Mouse (Mus musculus) urinary bladder, postnatal 4 days (tissue): ENCODE results near the gene Ccne1.
A peak's percentile ranks its signal among the peaks of the same experiment; 100 is the strongest.

Source experiments
- DNase-seq, 2 experiments: peaks; one replicate each; pipeline ENCODE4 v3.0.0; 2021 to 2022; ENCODE audit warnings: low spot score in 2 of 2

The Ccne1 gene

GRCm38 (mm10) chr7:38094353-38094752 lies 13.0 kb downstream of the Ccne1 start:
- DNase-seq, result no peak

DNA sequence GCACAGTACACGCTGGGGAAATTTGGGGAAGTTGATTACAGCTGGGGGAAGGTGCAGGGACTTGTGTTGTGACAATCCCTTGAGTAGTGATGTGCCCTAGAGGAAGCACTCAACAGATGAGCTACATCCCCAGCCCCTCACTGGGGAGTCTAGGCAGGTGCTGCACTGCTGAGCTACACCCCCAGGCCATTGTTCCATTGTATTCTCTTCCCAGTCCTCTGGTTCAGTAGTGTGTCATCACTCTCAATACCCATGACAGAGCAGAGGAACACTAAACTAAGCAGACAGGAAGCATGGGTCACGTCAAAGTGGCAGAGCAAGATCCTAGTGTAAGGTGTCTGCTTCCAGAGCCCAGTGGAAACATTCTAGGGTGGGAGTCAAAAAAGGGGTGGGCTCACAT lies 14.2 kb downstream of the Ccne1 start:
- DNase-seq, result no peak

DNA sequence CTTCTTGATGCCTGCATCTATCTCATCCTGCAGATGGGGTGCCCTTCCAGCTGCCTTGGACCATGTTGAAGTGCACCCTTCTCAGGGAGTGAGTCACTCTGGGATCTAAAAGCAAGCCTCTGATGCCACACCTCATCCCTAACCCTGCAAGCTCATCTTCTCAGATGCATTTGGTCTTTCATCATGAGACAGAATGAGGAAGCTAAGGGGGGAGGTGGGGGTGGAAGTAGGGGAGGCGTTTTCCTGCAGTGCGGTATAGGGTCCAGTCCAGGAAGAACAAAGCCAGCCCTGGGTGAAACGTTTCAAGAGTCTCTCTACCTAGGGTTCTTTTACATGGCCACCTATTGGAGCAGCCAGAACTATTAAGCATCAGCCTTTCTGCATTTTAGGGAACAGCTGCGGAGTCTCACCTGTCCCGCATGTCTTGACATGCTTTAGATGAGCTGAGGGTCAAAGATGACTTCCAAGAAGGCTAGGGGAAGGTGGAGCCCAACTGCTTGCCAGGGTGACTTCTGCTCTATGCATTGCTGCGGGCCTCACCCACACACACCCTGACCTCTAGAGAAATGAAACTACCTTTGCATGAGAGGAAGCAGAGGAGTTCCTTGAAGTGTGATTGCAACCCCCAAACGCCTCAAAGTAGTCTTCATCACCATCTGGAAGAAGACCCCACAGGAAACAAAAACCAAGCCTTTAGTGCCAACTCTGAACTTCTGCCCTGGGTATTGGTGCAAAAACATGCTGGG lies 17.2 kb downstream of the Ccne1 start:
- DNase-seq, result no peak

DNA sequence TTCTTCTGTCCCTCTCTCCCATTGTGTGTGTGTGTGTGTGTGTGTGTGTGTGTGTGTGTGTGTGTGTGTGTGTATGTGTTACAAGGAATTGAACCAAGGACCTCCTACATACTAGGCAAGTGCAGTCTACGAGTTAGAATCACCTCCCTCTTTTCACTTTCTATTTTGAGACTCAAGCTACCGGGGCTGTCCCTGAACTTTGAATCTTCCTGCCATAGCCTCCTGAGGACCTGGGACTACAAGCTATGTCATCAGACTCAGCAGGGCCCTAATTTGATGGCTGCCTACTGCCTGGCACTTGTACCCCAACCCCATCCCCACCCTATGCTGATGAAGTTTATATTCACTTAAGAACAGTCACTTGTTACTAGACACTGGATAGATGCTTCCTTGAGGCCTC lies 18.9 kb downstream of the Ccne1 start:
- no peak for DNase-seq

DNA sequence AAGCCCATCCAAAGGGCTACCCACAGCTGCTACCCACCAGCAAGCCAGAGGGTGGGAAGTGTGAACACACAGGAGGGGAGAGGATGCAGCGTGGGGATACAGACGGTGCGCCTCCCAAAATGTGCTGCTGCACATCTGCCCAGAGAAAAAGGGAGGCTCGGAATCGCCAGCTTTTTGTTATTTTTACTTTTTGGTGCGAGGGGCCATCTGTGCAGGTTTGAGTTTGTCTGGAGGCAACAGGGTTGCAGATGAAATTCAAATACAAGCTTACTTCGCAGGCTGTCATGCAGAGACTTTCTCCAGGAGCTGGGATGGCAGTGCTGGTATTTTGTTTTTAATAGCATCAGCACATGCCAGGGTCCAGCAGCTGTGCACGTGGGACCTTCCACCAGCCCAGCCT lies 19.5 kb downstream of the Ccne1 start:
- DNase-seq, result no peak

DNA sequence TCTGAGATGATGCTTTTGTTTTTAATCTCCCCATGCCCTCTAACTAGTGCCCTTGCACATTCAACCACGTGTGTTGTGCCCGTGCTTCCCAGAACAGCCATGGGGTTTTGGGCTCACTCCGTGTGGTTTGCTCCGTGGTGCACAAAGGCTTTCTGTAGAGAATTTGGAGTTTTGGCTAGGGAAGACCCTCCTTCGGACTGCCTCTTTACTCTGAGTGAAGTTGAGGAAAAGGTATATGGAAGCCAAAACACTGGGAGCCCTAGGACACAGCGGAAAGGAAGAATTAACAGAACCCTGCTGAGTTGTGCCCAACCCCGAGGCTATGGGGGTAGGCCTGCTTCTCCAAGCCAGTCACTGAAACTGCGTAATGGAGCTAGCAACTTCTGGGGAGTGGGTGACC lies 20.9 kb downstream of the Ccne1 start:
- no peak for DNase-seq

- peak; percentile 71 to 79 for DNase-seq
Observed at GRCm38 (mm10) chr7:38085573-38086211, 21.6 kb downstream of the Ccne1 start.

DNA sequence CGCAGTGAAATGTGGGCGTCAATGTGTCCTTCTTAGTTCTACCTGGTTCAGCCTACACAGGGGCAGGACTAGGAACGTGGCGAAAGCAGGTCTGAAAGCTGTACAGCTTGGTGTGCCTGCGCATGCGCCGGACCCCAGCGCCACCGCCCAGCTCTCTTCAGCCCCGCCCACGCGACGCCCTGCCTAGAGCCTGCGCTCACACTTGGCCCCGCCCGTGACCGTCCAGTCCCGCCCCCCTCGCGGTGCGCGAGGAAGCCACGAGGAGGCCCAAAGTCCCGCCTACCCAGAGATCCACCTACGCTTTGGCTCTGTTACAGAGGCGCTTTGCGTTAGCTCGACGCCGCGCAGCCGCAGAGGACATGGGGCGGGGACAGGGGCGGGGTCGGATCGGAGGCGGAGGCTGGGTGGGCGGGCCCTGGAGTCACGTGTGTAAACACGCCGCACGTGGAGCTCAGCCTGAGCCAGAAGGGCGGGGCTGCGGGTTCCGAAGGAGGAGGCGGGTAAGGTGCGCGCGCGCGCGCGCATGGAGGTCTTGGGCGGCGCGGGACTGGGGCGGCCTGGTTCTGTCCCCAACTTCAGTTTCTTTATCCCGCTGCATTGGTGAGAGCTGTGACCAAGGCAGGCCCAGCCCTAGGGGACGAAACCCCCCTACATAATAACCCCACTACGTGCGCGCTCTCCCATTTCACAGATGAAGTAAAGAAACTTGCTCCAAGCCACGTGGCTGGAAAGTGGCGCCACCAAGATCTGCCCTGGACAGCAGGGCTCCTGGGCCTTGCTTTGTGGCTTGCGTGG lies 22.4 kb downstream of the Ccne1 start:
- DNase-seq, result peak; percentile 100

DNA sequence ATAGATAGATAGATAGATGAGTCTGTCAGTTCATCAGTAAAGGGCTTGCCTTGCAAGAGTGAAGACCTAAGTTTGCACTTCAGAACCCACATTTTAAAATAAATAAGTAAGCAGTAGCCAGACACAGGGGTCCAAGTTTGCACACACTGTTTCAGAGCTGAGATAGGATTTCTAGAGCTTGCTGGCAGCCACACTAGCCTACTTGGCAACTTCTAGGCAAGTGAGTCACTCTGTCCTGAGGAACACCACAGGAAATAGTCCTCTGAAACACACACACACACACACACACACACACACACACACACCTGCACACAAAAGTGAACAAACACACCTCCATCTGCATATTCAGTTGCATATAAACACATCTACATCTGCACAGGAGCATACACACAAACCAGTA lies 24.4 kb downstream of the Ccne1 start:
- no peak for DNase-seq

GRCm38 (mm10) chr7:38077189-38077588 lies 30.1 kb downstream of the Ccne1 start:
- no peak for DNase-seq

DNA sequence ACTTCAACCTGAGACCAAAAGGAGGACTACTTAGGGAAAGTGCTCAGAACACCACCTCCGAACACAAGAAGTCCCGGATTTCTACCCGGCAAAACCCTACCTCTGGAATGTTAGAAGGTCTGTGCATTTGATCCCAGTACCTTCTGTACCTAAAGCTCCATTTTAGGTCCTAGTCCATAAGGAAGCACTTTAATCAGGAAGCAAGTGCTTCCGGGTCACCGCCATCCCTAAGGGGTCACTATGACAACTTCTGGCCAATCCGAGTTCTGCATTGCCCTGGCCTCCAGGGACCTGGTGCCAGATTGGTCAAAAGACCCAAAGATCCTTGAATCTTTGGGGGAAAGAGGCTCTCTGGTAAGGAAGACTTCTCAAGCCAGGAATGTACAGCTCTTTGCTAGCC lies 31.8 kb downstream of the Ccne1 start:
- no peak for DNase-seq

- DNase-seq, result no peak
Observed at GRCm38 (mm10) chr7:38074920-38075319, 32.4 kb downstream of the Ccne1 start.

DNA sequence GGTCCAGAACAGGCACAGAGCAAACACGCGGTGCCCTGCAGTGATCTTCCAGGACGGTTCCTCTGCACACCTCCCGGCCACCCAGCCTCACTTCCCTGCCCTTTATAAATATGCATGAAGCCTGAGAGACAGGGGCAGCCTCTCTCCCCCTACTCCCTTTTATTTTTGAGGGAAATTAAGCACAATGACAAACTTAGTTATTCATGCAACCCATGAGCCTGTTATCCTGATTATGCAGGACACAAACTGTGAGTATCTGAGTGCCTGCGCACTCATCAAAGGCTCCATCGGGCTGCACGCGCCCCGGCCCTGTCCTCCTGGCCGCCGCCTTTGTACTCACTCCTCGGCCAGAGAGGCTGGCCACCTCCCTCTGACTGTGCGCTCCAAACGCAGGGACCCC lies 32.8 kb downstream of the Ccne1 start:
- no peak for DNase-seq

GRCm38 (mm10) chr7:38073782-38074181 lies 33.6 kb downstream of the Ccne1 start:
- DNase-seq, result no peak

DNA sequence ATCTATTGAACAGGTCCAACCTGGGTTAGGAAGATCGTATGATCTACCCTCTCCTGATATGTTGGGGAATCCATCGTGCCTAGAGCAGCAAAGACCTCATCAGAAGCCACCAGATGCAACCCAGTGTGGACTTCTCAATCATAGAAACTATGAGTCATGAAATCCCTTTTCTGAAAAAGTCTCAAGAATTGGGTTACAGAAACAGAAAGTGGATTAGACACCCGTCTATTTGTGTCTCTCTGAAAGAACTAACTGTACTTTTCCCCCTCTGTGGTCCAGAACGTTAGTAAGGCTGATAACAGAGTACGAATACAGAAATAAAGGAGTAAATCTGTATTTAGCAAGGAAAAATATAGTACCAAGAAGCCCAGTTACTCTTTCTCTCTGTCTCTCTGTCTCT lies 36.3 kb downstream of the Ccne1 start:
- DNase-seq, result no peak

- no peak for DNase-seq
Observed at GRCm38 (mm10) chr7:38070663-38071062, 36.7 kb downstream of the Ccne1 start.

DNA sequence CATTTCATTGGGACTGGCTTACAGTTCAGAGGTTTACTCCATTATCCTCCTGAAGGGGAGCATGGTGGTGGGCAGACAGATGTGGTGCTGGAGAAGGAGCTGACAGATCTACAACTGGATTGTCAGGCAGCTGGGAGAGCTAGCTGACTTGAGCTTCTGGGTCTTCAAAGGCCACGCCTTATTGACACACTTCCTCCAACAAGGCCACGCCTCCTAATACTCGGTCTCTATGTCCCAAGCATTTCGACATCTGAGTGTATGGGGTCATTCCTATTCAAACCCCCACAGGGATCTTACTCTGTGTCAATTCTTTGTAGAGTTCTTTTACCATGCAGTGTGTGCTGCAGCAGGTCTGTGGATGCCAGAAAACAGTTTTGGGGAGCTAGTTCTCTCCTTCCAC lies 42.9 kb downstream of the Ccne1 start:
- no peak for DNase-seq

DNA sequence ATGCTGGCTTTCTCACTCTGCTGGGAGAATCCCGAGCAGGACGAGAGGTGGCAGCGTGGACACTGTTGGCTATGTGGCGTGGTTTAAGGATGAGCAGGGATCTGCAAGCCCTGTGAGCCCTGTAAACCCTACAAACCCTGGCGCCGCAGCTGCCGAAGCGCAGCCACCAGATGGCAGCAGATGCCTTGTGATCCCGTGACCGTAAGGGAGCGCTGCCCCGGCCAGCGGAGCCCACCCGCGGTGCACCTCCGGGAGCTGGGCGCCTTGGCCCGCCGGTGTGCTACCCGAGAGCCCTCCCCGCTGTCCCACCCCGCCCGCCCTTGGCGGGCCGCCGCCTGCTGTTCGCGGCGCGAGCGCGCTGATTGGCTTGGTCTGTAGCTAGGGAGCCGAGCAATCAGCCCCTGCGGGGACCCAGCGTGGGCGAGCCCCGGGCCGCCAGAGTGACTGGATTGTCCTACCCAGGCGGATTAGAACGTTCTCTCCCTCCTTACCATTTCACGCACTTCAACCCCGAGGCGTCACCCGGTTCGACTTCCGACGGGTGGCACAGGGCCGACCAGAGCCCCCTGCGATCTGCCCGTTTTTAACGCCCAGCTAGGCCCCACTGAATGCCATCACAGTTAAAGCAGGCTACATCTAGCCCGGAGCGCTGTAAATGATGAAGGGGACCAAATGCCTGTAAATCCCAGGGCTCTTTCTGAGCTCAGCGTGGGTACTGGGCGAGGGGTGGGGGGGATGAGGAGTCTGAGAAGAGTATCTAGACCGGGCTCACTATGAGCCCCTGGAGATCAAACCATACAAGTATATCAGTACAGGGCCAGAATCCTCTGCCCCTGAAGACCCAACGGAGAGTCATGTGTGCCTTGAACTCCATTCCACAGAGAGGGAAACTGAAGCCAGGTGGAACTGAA lies 46.0 kb downstream of the Ccne1 start:
- DNase-seq, result peak; percentile 87 to 91

- DNase-seq, result no peak
Observed at GRCm38 (mm10) chr7:38059636-38060330, 47.6 kb downstream of the Ccne1 start.

DNA sequence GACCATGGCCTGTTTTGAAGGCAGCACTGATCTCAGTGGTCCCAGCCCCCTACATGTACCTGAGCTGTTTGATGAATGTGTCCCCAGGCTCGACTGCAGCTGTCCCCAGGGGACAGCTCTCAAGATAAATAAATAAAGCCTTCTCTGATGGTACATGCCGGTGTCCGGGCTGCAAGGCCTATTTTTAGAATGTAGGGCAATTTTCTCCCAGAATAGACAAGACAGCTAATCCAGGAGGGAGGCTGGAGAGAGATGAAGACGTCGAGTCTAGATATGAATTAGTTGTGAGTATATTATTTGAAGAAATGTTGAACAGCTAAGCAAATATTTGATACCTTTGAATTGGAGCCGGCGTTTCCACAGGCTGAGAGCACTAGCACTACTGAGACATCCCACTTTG lies 48.2 kb downstream of the Ccne1 start:
- DNase-seq, result no peak

- no peak for DNase-seq
Observed at GRCm38 (mm10) chr7:38055996-38056395, 51.3 kb downstream of the Ccne1 start.
